Mouse (Mus musculus) stomach, postnatal 0 days (tissue): ENCODE data around the gene Fam192a.

Experiments used
- CTCF ChIP-seq: IDR thresholded peaks from 2 replicates; pipeline ENCODE4 v1.5.1; 2016; ENCODE audit warnings: antibody characterized with exemption, low read depth, mild to moderate bottlenecking, moderate library complexity
- EP300 ChIP-seq: optimal IDR thresholded peaks from 2 replicates; pipeline ENCODE3; 2016; ENCODE audit warnings: antibody characterized with exemption

DNA sequence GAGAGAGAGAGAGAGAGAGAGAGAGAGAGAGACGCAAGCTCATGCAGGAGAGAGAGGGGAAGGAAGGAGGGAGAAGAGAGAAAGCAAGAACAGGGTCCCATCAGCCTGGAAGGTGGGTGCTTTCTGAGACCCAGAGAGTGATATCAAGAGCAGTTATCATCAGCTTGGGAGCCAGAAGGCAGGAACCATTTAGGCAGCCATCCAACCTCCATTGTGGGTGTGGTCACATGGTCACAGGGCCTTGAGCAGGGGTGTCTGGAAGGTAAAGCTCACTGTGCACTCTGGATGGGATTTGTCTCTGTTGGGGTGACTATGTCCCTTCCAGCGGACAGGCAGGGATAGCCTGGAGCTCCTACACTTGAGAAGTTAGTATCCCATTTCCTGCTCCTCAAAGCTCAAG is 61.8 kb downstream of the Fam192a start:
- TF ChIP-seq CTCF (no peak), EP300 (no peak)
